In genomic region chr9:107961881-107962280, GRCm38 (mm10) we compare ENCODE assay signal across 8 mouse cellular contexts. TPM values are rescaled to one million over a fixed set of nuclear protein-coding genes. Genes with fewer than 3 reads are reported as not detected.
DNase-seq lines count a peak whose midpoint lies in the region; ATAC-seq and TF ChIP-seq lines count a peak whose summit lies in the region.

No protein-coding gene starts in this region.

- H3K79me2 ChIP-seq in CH12.LX (replicated peaks; ENCODE audit: control insufficient read depth, extremely low read depth, insufficient read depth, poor library complexity, severe bottlenecking) = no peaks in the 10 kb centered on the region

- H3K4me3 ChIP-seq in forebrain, embryonic 11.5 days (ENCODE audit: low read depth, low read length) = no peak overlapping the region
- no peak overlapping the region for H3K4me3 ChIP-seq in forebrain, embryonic 10.5 days
- no peak overlapping the region for H3K4me3 ChIP-seq in CH12.LX (replicated peaks in 1 of 3; ENCODE audit: low read depth in 2 of 3, low read length in 2 of 3, poor library complexity in 1 of 3)
- H3K4me3 ChIP-seq in forebrain, embryonic 16.5 days (replicated peaks; ENCODE audit: low read length) = no peak overlapping the region
- no peak overlapping the region for H3K4me3 ChIP-seq in neural tube, embryonic 15.5 days (replicated peaks)
- H3K4me3 ChIP-seq in kidney, embryonic 15.5 days (replicated peaks) = no peak overlapping the region

- no peaks in the 10 kb centered on the region for H3K9me3 ChIP-seq in forebrain, embryonic 11.5 days (ENCODE audit: control insufficient read depth, low read length)
- no peaks in the 10 kb centered on the region for H3K9me3 ChIP-seq in forebrain, embryonic 10.5 days
- no peaks in the 10 kb centered on the region for H3K9me3 ChIP-seq in CH12.LX (replicated peaks; ENCODE audit: low read length)
- no peaks in the 10 kb centered on the region for H3K9me3 ChIP-seq in forebrain, embryonic 16.5 days (ENCODE audit: control insufficient read depth, low read length)
- no peaks in the 10 kb centered on the region for H3K9me3 ChIP-seq in neural tube, embryonic 15.5 days (replicated peaks)
- no peaks in the 10 kb centered on the region for H3K9me3 ChIP-seq in kidney, embryonic 15.5 days (replicated peaks)

- TF ChIP-seq EP300 in CH12.LX (IDR thresholded peaks at IDR 0.05; ENCODE audit: low read length) = no peak

- in situ Hi-C loops in CH12.LX (cut with MboI; ENCODE audit: low pct_ligation_motif_present, low pct_unique_long_range_greater_than_20kb, low sequenced_read_pairs) = loop anchor here (5.0 kb wide), 1 partner anchor 35 kb away; the partner anchor contains the start of gene Gm20662

- TF ChIP-seq POLR2A in CH12.LX (IDR thresholded peaks at IDR 0.05; ENCODE audit: low read depth, low read length) = no peak

- H3K36me3 ChIP-seq in forebrain, embryonic 11.5 days (ENCODE audit: control insufficient read depth, insufficient read depth, low read length) = no peaks in the 10 kb centered on the region; the same call in 1 of the 2 replicates
- H3K36me3 ChIP-seq in forebrain, embryonic 10.5 days (replicated peaks) = peaks cover 99% of the 10 kb centered on the region
- H3K36me3 ChIP-seq in CH12.LX (replicated peaks in 1 of 2; ENCODE audit: control insufficient read depth in 1 of 2, insufficient read depth in 1 of 2, low read length in 1 of 2) = peaks cover 66 to 98% of the 10 kb centered on the region in 2 experiments
- H3K36me3 ChIP-seq in forebrain, embryonic 16.5 days (ENCODE audit: control insufficient read depth, insufficient read depth) = no peaks in the 10 kb centered on the region
- peaks cover 5% of the 10 kb centered on the region; the same call in 1 of the 2 replicates for H3K36me3 ChIP-seq in neural tube, embryonic 15.5 days
- H3K36me3 ChIP-seq in kidney, embryonic 15.5 days = peaks cover 83% of the 10 kb centered on the region

- dilution Hi-C loops in CH12.LX (cut with MboI; ENCODE audit: extremely low pct_ligation_motif_present, extremely low pct_unique_long_range_greater_than_20kb, low sequenced_read_pairs) = no loop called here

- no peaks in the 10 kb centered on the region for H3K27me3 ChIP-seq in forebrain, embryonic 11.5 days (ENCODE audit: control insufficient read depth, insufficient read depth, low read length)
- no peaks in the 10 kb centered on the region for H3K27me3 ChIP-seq in forebrain, embryonic 10.5 days (ENCODE audit: poor library complexity, severe bottlenecking)
- no peaks in the 10 kb centered on the region for H3K27me3 ChIP-seq in CH12.LX (replicated peaks)
- H3K27me3 ChIP-seq in forebrain, embryonic 16.5 days (replicated peaks; ENCODE audit: control insufficient read depth, insufficient read depth, low read length) = no peaks in the 10 kb centered on the region
- no peaks in the 10 kb centered on the region for H3K27me3 ChIP-seq in neural tube, embryonic 15.5 days (replicated peaks)
- H3K27me3 ChIP-seq in kidney, embryonic 15.5 days = no peaks in the 10 kb centered on the region

- no peak overlapping the region for H3K27ac ChIP-seq in forebrain, embryonic 11.5 days (ENCODE audit: low read depth, low read length)
- H3K27ac ChIP-seq in forebrain, embryonic 10.5 days = no peak overlapping the region
- H3K27ac ChIP-seq in CH12.LX (ENCODE audit: insufficient read depth, low read depth) = no peak overlapping the region
- H3K27ac ChIP-seq in forebrain, embryonic 16.5 days (ENCODE audit: low read length) = peak overlapping the region; percentile 83
- peak overlapping the region; percentile 70 for H3K27ac ChIP-seq in neural tube, embryonic 15.5 days (replicated peaks)
- H3K27ac ChIP-seq in kidney, embryonic 15.5 days = no peak overlapping the region

- 0 out of 2 replicates have a peak, but pooled peaks cover 2% of the 10 kb centered on the region for H3K4me1 ChIP-seq in forebrain, embryonic 11.5 days (replicated peaks; ENCODE audit: control insufficient read depth, insufficient read depth, low read length)
- peaks cover 14% of the 10 kb centered on the region for H3K4me1 ChIP-seq in forebrain, embryonic 10.5 days
- peaks cover 3 to 25% of the 10 kb centered on the region in 2 experiments for H3K4me1 ChIP-seq in CH12.LX (ENCODE audit: control insufficient read depth in 1 of 2, insufficient read depth in 2 of 2)
- H3K4me1 ChIP-seq in forebrain, embryonic 16.5 days (replicated peaks; ENCODE audit: control insufficient read depth, insufficient read depth, low read length) = peaks cover 13% of the 10 kb centered on the region
- peaks cover 17% of the 10 kb centered on the region for H3K4me1 ChIP-seq in neural tube, embryonic 15.5 days
- H3K4me1 ChIP-seq in kidney, embryonic 15.5 days = 0 out of 2 replicates have a peak, but pooled peaks cover 5% of the 10 kb centered on the region

- no peak for DNase-seq in forebrain, embryonic 11.5 days (ENCODE audit: low spot score)
- DNase-seq in forebrain, embryonic 10.5 days (ENCODE audit: extremely low spot score, low spot score) = no peak
- DNase-seq in CH12.LX (ENCODE audit: extremely low read depth) = no peak
- DNase-seq in left cerebral cortex, adult 11 months (ENCODE audit: low spot score) = peak; percentile 75
- no peak for DNase-seq in thymus, postnatal 36 days

- ATAC-seq in forebrain, embryonic 11.5 days (replicated peaks; ENCODE audit: low FRiP score) = 0 out of 2 replicates have a peak, but pooled peaks have one; percentile 44
- peak; percentile 61 for ATAC-seq in forebrain, embryonic 16.5 days
- ATAC-seq in neural tube, embryonic 15.5 days (ENCODE audit: low FRiP score) = peak; percentile 60
- no peak for ATAC-seq in kidney, embryonic 15.5 days (replicated peaks; ENCODE audit: low FRiP score)

- H3K9ac ChIP-seq in forebrain, embryonic 11.5 days (ENCODE audit: low read length) = no peak overlapping the region
- no peak overlapping the region for H3K9ac ChIP-seq in CH12.LX (ENCODE audit: insufficient read depth, low read depth)
- H3K9ac ChIP-seq in forebrain, embryonic 16.5 days (replicated peaks; ENCODE audit: low read depth, low read length) = no peak overlapping the region
- no peak overlapping the region for H3K9ac ChIP-seq in neural tube, embryonic 15.5 days (replicated peaks)
- H3K9ac ChIP-seq in kidney, embryonic 15.5 days = no peak overlapping the region

- TF ChIP-seq CTCF in CH12.LX (conservative IDR thresholded peaks at IDR 0.05 in 1 of 2, IDR thresholded peaks at IDR 0.05 in 1 of 2; ENCODE audit: low read depth in 2 of 2, low read length in 2 of 2) = peak in 1 of 2 experiments; percentile 49; a peak in 2 of 4 replicates

- H3K4me2 ChIP-seq in forebrain, embryonic 11.5 days (ENCODE audit: low read depth, low read length, severe bottlenecking) = no peak overlapping the region
- no peak overlapping the region for H3K4me2 ChIP-seq in CH12.LX (ENCODE audit: insufficient read depth, low read depth, poor library complexity, severe bottlenecking)
- peak overlapping the region; percentile 25; the same call in 1 of the 2 replicates for H3K4me2 ChIP-seq in forebrain, embryonic 16.5 days (ENCODE audit: low read length)
- H3K4me2 ChIP-seq in neural tube, embryonic 15.5 days = peak overlapping the region; percentile 37
- H3K4me2 ChIP-seq in kidney, embryonic 15.5 days = no peak overlapping the region

- peak; percentile 16 for TF ChIP-seq RAD21 in CH12.LX (IDR thresholded peaks at IDR 0.05; ENCODE audit: low read depth, low read length)

- WGBS in forebrain, embryonic 11.5 days = 51% methylated on average over 5 of the region's 5 CpGs
- 64% methylated on average over 5 of the region's 5 CpGs for WGBS in forebrain, embryonic 10.5 days
- 30% methylated on average over 5 of the region's 5 CpGs for WGBS in forebrain, embryonic 16.5 days
- 54% methylated on average over 5 of the region's 5 CpGs for WGBS in neural tube, embryonic 15.5 days
- WGBS in kidney, embryonic 15.5 days = 53% methylated on average over 5 of the region's 5 CpGs

RNA-seq across cellular contexts. Expression of gene Traip, which starts 11.9 kb away (rescaled TPM):
- polyA plus RNA-seq in forebrain, embryonic 11.5 days (2014; fragmentation: Nextera tagmentation; extraction: Ambion mirVana) = 38.2 and 39.7 TPM in 2 replicates
- polyA plus RNA-seq in forebrain, embryonic 10.5 days (2016; fragmentation: Nextera tagmentation; extraction: Ambion mirVana) = 40.8 and 46.3 TPM in 2 replicates
- total RNA-seq in CH12.LX (2012; rRNA removed) (21.6 and 27.0 TPM in 2 replicates), CH12.LX (2014; rRNA removed) (25.0 and 25.6 TPM in 2 replicates)
- polyA plus RNA-seq in CH12.LX (2012; ENCODE audit: insufficient read length, low read depth) = 33.0 and 51.4 TPM in 2 replicates
- polyA plus RNA-seq in forebrain, embryonic 16.5 days (2015; fragmentation: Nextera tagmentation; extraction: Ambion mirVana) = 14.2 and 17.1 TPM in 2 replicates
- polyA plus RNA-seq in neural tube, embryonic 15.5 days (2015; fragmentation: Nextera tagmentation; extraction: Ambion mirVana) = 6.1 and 10.2 TPM in 2 replicates
- 21.8 and 25.0 TPM in 2 replicates for polyA plus RNA-seq in kidney, embryonic 15.5 days (2015; fragmentation: Nextera tagmentation; extraction: Ambion mirVana)

RNA-seq across cellular contexts. Expression of gene Uba7, which starts 13.4 kb away (rescaled TPM):
- polyA plus RNA-seq in forebrain, embryonic 11.5 days (2014; fragmentation: Nextera tagmentation; extraction: Ambion mirVana) = 7.9 and 8.4 TPM in 2 replicates
- 6.8 and 10.0 TPM in 2 replicates for polyA plus RNA-seq in forebrain, embryonic 10.5 days (2016; fragmentation: Nextera tagmentation; extraction: Ambion mirVana)
- total RNA-seq in CH12.LX (2012; rRNA removed) (21.3 and 21.7 TPM in 2 replicates), CH12.LX (2014; rRNA removed) (25.2 and 26.0 TPM in 2 replicates)
- polyA plus RNA-seq in CH12.LX (2012; ENCODE audit: insufficient read length, low read depth) = 25.5 and 27.8 TPM in 2 replicates
- polyA plus RNA-seq in forebrain, embryonic 16.5 days (2015; fragmentation: Nextera tagmentation; extraction: Ambion mirVana) = 3.2 and 3.7 TPM in 2 replicates
- 5.6 and 23.0 TPM in 2 replicates for polyA plus RNA-seq in neural tube, embryonic 15.5 days (2015; fragmentation: Nextera tagmentation; extraction: Ambion mirVana)
- 22.2 and 30.9 TPM in 2 replicates for polyA plus RNA-seq in kidney, embryonic 15.5 days (2015; fragmentation: Nextera tagmentation; extraction: Ambion mirVana)

RNA-seq across cellular contexts. Expression of gene Gm20661, which starts 21.0 kb away (rescaled TPM):
- polyA plus RNA-seq in forebrain, embryonic 11.5 days (2014; fragmentation: Nextera tagmentation; extraction: Ambion mirVana) = 1.0 and 1.7 TPM in 2 replicates
- 0.92 and 1.4 TPM in 2 replicates for polyA plus RNA-seq in forebrain, embryonic 10.5 days (2016; fragmentation: Nextera tagmentation; extraction: Ambion mirVana)
- total RNA-seq in CH12.LX (2012; rRNA removed) = not detected in 2 replicates
- not detected in 2 replicates for total RNA-seq in CH12.LX (2014; rRNA removed)
- 0.29 and 0.41 TPM in 2 replicates for polyA plus RNA-seq in CH12.LX (2012; ENCODE audit: insufficient read length, low read depth)
- polyA plus RNA-seq in forebrain, embryonic 16.5 days (2015; fragmentation: Nextera tagmentation; extraction: Ambion mirVana) = 0.65 and 0.92 TPM in 2 replicates
- polyA plus RNA-seq in neural tube, embryonic 15.5 days (2015; fragmentation: Nextera tagmentation; extraction: Ambion mirVana) = 1.2 and 3.1 TPM in 2 replicates
- polyA plus RNA-seq in kidney, embryonic 15.5 days (2015; fragmentation: Nextera tagmentation; extraction: Ambion mirVana) = 4.5 and 6.2 TPM in 2 replicates

RNA-seq across cellular contexts. Expression of gene Inka1, which starts 23.8 kb away (rescaled TPM):
- 22.8 and 26.5 TPM in 2 replicates for polyA plus RNA-seq in forebrain, embryonic 11.5 days (2014; fragmentation: Nextera tagmentation; extraction: Ambion mirVana)
- 35.0 TPM in 2 replicates for polyA plus RNA-seq in forebrain, embryonic 10.5 days (2016; fragmentation: Nextera tagmentation; extraction: Ambion mirVana)
- total RNA-seq in CH12.LX (2012; rRNA removed) = 25.8 and 28.0 TPM in 2 replicates
- 18.9 and 25.2 TPM in 2 replicates for total RNA-seq in CH12.LX (2014; rRNA removed)
- polyA plus RNA-seq in CH12.LX (2012; ENCODE audit: insufficient read length, low read depth) = 23.5 and 30.2 TPM in 2 replicates
- polyA plus RNA-seq in forebrain, embryonic 16.5 days (2015; fragmentation: Nextera tagmentation; extraction: Ambion mirVana) = 12.8 and 14.2 TPM in 2 replicates
- polyA plus RNA-seq in neural tube, embryonic 15.5 days (2015; fragmentation: Nextera tagmentation; extraction: Ambion mirVana) = 21.0 and 30.4 TPM in 2 replicates
- polyA plus RNA-seq in kidney, embryonic 15.5 days (2015; fragmentation: Nextera tagmentation; extraction: Ambion mirVana) = 61.7 and 70.4 TPM in 2 replicates

RNA-seq across cellular contexts. Expression of gene Camkv, which starts 26.4 kb away (rescaled TPM):
- 7.4 and 8.0 TPM in 2 replicates for polyA plus RNA-seq in forebrain, embryonic 11.5 days (2014; fragmentation: Nextera tagmentation; extraction: Ambion mirVana)
- polyA plus RNA-seq in forebrain, embryonic 10.5 days (2016; fragmentation: Nextera tagmentation; extraction: Ambion mirVana) = 17.5 and 18.6 TPM in 2 replicates
- total RNA-seq in CH12.LX (2012; rRNA removed) (not detected in 2 replicates), CH12.LX (2014; rRNA removed) (not detected in 2 replicates)
- polyA plus RNA-seq in CH12.LX (2012; ENCODE audit: insufficient read length, low read depth) = not detected in 2 replicates
- polyA plus RNA-seq in forebrain, embryonic 16.5 days (2015; fragmentation: Nextera tagmentation; extraction: Ambion mirVana) = 117 and 140 TPM in 2 replicates
- polyA plus RNA-seq in neural tube, embryonic 15.5 days (2015; fragmentation: Nextera tagmentation; extraction: Ambion mirVana) = 43.3 and 49.1 TPM in 2 replicates
- polyA plus RNA-seq in kidney, embryonic 15.5 days (2015; fragmentation: Nextera tagmentation; extraction: Ambion mirVana) = 1.6 and 2.2 TPM in 2 replicates

Comparison
In these comparisons a context has a peak if more than half of its experiments do, and no peak if none do; other contexts are left out.
1. H3K27ac ChIP-seq: peak in forebrain, embryonic 16.5 days (single experiment) and neural tube, embryonic 15.5 days (single experiment); none in forebrain, embryonic 11.5 days (single experiment), forebrain, embryonic 10.5 days (single experiment), CH12.LX (single experiment) and kidney, embryonic 15.5 days (single experiment).
2. H3K4me2 ChIP-seq: peak in forebrain, embryonic 16.5 days (single experiment) and neural tube, embryonic 15.5 days (single experiment); none in forebrain, embryonic 11.5 days (single experiment), CH12.LX (single experiment) and kidney, embryonic 15.5 days (single experiment).